Mouse (Mus musculus): ENCODE data around the gene Plekhh2. TPM values are rescaled to one million over a fixed set of nuclear protein-coding genes. Genes with fewer than 3 reads are reported as not detected.
A peak's percentile ranks its signal among the peaks of the same experiment; 100 is the strongest.

Gene Plekhh2
- polyA plus RNA-seq, 1 experiment from 2014 or later, result 2.6 TPM

GRCm38 (mm10) chr17:84621209-84621608 lies 109.5 kb downstream of the Plekhh2 start:
- H3K9me3 ChIP-seq, result no peaks in the 10 kb centered on the region

GRCm38 (mm10) chr17:84622028-84622427 lies 110.3 kb downstream of the Plekhh2 start:
- Histone ChIP-seq H3K9me3 (no peaks in the 10 kb centered on the region), H3K9ac (no peak overlapping the region), H3K4me1 (peaks cover 4% of the 10 kb centered on the region), H3K4me2 (no peak overlapping the region), H3K36me3 (replicated peaks) (no peaks in the 10 kb centered on the region), H3K27me3 (no peaks in the 10 kb centered on the region), H3K27ac (no peak overlapping the region), H3K4me3 (replicated peaks) (no peak overlapping the region)
- ATAC-seq (ENCODE audit: low FRiP score), result no peak
- 91% methylated on average over 4 of the region's 4 CpGs for WGBS

More at GRCm38 (mm10) chr17:84621209-84621608, 109.5 kb downstream of the Plekhh2 start:
- WGBS, result 83% methylated on average over 6 of the region's 6 CpGs
- no peak overlapping the region for H3K27ac ChIP-seq
- no peak overlapping the region for H3K4me2 ChIP-seq
- no peak overlapping the region for H3K4me3 ChIP-seq (replicated peaks)
- no peaks in the 10 kb centered on the region for H3K27me3 ChIP-seq
- ATAC-seq (ENCODE audit: low FRiP score), result no peak
- H3K4me1 ChIP-seq, result no peaks in the 10 kb centered on the region
- H3K9ac ChIP-seq, result no peak overlapping the region
- H3K36me3 ChIP-seq (replicated peaks), result no peaks in the 10 kb centered on the region

GRCm38 (mm10) chr17:84622873-84623272 lies 111.2 kb downstream of the Plekhh2 start:
- Histone ChIP-seq H3K4me2 (no peak overlapping the region), H3K9ac (no peak overlapping the region), H3K27ac (no peak overlapping the region), H3K4me3 (replicated peaks) (no peak overlapping the region), H3K27me3 (no peaks in the 10 kb centered on the region), H3K9me3 (no peaks in the 10 kb centered on the region), H3K4me1 (peaks cover 5% of the 10 kb centered on the region), H3K36me3 (replicated peaks) (no peaks in the 10 kb centered on the region)
- no peak for ATAC-seq (ENCODE audit: low FRiP score)
- WGBS, result 72% methylated on average over 2 of the region's 2 CpGs

- no peak within 1 kb of the TSS for H3K27ac ChIP-seq
- H3K4me3 ChIP-seq (replicated peaks), result peak within 1 kb of the TSS; percentile 52
- no peaks in the 10 kb centered on the region for H3K36me3 ChIP-seq (replicated peaks)
- under 1% methylated on average over 25 of the region's 25 CpGs for WGBS
- H3K27me3 ChIP-seq, result no peaks in the 10 kb centered on the region
- ATAC-seq (ENCODE audit: low FRiP score), result peak; percentile 98
- peak within 1 kb of the TSS; percentile 50 for H3K9ac ChIP-seq
- peaks cover 5% of the 10 kb centered on the region for H3K4me1 ChIP-seq
- H3K4me2 ChIP-seq, result peak within 1 kb of the TSS; percentile 75
- no peaks in the 10 kb centered on the region for H3K9me3 ChIP-seq
Measured at GRCm38 (mm10) chr17:84626276-84626856, 114.7 kb downstream of the Plekhh2 start, which contains the start of gene Dync2li1. TSS of gene Dync2li1 (plus strand) at chr17:84626496.

- H3K4me3 ChIP-seq (replicated peaks), result peak overlapping the region; percentile 52
- no peaks in the 10 kb centered on the region for H3K36me3 ChIP-seq (replicated peaks)
- 28% methylated on average over 9 of the region's 9 CpGs for WGBS
- peak overlapping the region; percentile 50 for H3K9ac ChIP-seq
- no peaks in the 10 kb centered on the region for H3K27me3 ChIP-seq
- H3K27ac ChIP-seq, result no peak overlapping the region
- H3K4me1 ChIP-seq, result peaks cover 5% of the 10 kb centered on the region
- ATAC-seq (ENCODE audit: low FRiP score), result peak; percentile 54; the same call in 1 of the 2 replicates
- H3K9me3 ChIP-seq, result no peaks in the 10 kb centered on the region
- peak overlapping the region; percentile 75 for H3K4me2 ChIP-seq
Measured at GRCm38 (mm10) chr17:84626857-84627305, 115.2 kb downstream of the Plekhh2 start.

GRCm38 (mm10) chr17:84627721-84628120 lies 116.0 kb downstream of the Plekhh2 start:
- H3K9ac ChIP-seq, result no peak overlapping the region
- H3K4me2 ChIP-seq, result no peak overlapping the region
- H3K9me3 ChIP-seq, result no peaks in the 10 kb centered on the region
- H3K4me3 ChIP-seq (replicated peaks), result no peak overlapping the region
- H3K27ac ChIP-seq, result no peak overlapping the region
- peaks cover 5% of the 10 kb centered on the region for H3K4me1 ChIP-seq
- WGBS, result 90% methylated on average over 10 of the region's 10 CpGs
- ATAC-seq (ENCODE audit: low FRiP score), result no peak
- H3K27me3 ChIP-seq, result no peaks in the 10 kb centered on the region
- no peaks in the 10 kb centered on the region; the same call in 1 of the 2 replicates for H3K36me3 ChIP-seq (replicated peaks)

GRCm38 (mm10) chr17:84628611-84629010 lies 116.9 kb downstream of the Plekhh2 start:
- Histone ChIP-seq H3K4me2 (no peak overlapping the region), H3K9me3 (no peaks in the 10 kb centered on the region), H3K27me3 (no peaks in the 10 kb centered on the region), H3K4me3 (replicated peaks) (no peak overlapping the region), H3K9ac (no peak overlapping the region), H3K36me3 (replicated peaks) (no peaks in the 10 kb centered on the region; the same call in 1 of the 2 replicates), H3K27ac (no peak overlapping the region), H3K4me1 (peaks cover 5% of the 10 kb centered on the region)
- ATAC-seq (ENCODE audit: low FRiP score), result no peak
- 85% methylated on average over 9 of the region's 9 CpGs for WGBS

GRCm38 (mm10) chr17:84631836-84632235 lies 120.1 kb downstream of the Plekhh2 start:
- Histone ChIP-seq H3K4me3 (replicated peaks) (no peak overlapping the region), H3K4me2 (no peak overlapping the region), H3K9me3 (no peaks in the 10 kb centered on the region), H3K27me3 (no peaks in the 10 kb centered on the region), H3K36me3 (replicated peaks) (no peaks in the 10 kb centered on the region; the same call in 1 of the 2 replicates), H3K27ac (no peak overlapping the region), H3K9ac (no peak overlapping the region), H3K4me1 (peaks cover 7% of the 10 kb centered on the region)
- no peak for ATAC-seq (ENCODE audit: low FRiP score)
- 93% methylated on average over 6 of the region's 6 CpGs for WGBS

- Histone ChIP-seq H3K36me3 (replicated peaks) (peaks cover 2% of the 10 kb centered on the region; the same call in 1 of the 2 replicates), H3K9ac (no peak overlapping the region), H3K4me3 (replicated peaks) (no peak overlapping the region), H3K4me2 (no peak overlapping the region), H3K27ac (no peak overlapping the region), H3K27me3 (no peaks in the 10 kb centered on the region), H3K9me3 (no peaks in the 10 kb centered on the region), H3K4me1 (peaks cover 4% of the 10 kb centered on the region)
- WGBS, result 89% methylated on average over 13 of the region's 13 CpGs
- no peak for ATAC-seq (ENCODE audit: low FRiP score)
Measured at GRCm38 (mm10) chr17:84633443-84633842, 121.7 kb downstream of the Plekhh2 start.

- peaks cover 2% of the 10 kb centered on the region; the same call in 1 of the 2 replicates for H3K36me3 ChIP-seq (replicated peaks)
- no peak overlapping the region for H3K9ac ChIP-seq
- ATAC-seq (ENCODE audit: low FRiP score), result no peak
- H3K4me2 ChIP-seq, result no peak overlapping the region
- no peaks in the 10 kb centered on the region for H3K9me3 ChIP-seq
- H3K4me1 ChIP-seq, result peaks cover 10% of the 10 kb centered on the region
- H3K27me3 ChIP-seq, result no peaks in the 10 kb centered on the region
- no peak overlapping the region for H3K4me3 ChIP-seq (replicated peaks)
- no peak overlapping the region for H3K27ac ChIP-seq
- 70% methylated on average over 8 of the region's 8 CpGs for WGBS
Measured at GRCm38 (mm10) chr17:84636328-84636727, 124.6 kb downstream of the Plekhh2 start.

- Histone ChIP-seq H3K4me2 (no peak overlapping the region), H3K9ac (no peak overlapping the region), H3K9me3 (no peaks in the 10 kb centered on the region), H3K4me1 (peaks cover 12% of the 10 kb centered on the region), H3K27me3 (no peaks in the 10 kb centered on the region), H3K4me3 (replicated peaks) (no peak overlapping the region), H3K36me3 (replicated peaks) (0 out of 2 replicates have a peak, but pooled peaks cover 2% of the 10 kb centered on the region), H3K27ac (no peak overlapping the region)
- WGBS, result 87% methylated on average over 6 of the region's 6 CpGs
- ATAC-seq (ENCODE audit: low FRiP score), result no peak
Measured at GRCm38 (mm10) chr17:84637971-84638370, 126.3 kb downstream of the Plekhh2 start.

GRCm38 (mm10) chr17:84639796-84640378 lies 128.2 kb downstream of the Plekhh2 start:
- H3K9me3 ChIP-seq, result no peaks in the 10 kb centered on the region
- peaks cover 19% of the 10 kb centered on the region for H3K4me1 ChIP-seq
- no peak overlapping the region for H3K9ac ChIP-seq
- no peaks in the 10 kb centered on the region for H3K27me3 ChIP-seq
- H3K36me3 ChIP-seq (replicated peaks), result 0 out of 2 replicates have a peak, but pooled peaks cover 2% of the 10 kb centered on the region
- no peak overlapping the region for H3K4me2 ChIP-seq
- WGBS, result 51% methylated on average over 10 of the region's 10 CpGs
- no peak for ATAC-seq (ENCODE audit: low FRiP score)
- H3K27ac ChIP-seq, result no peak overlapping the region
- H3K4me3 ChIP-seq (replicated peaks), result no peak overlapping the region
